Mouse (Mus musculus) embryonic facial prominence, embryonic 11.5 days (tissue): ENCODE results near the gene Myl7. TPM values are rescaled to one million over a fixed set of nuclear protein-coding genes. Genes with fewer than 3 reads are reported as not detected.

Experiments used
- ATAC-seq: fragments of 200-750 bp; cut with Nextera tagmentation; replicated peaks from 2 replicates; pipeline ENCODE4 v1.8.0; 2017; ENCODE audit warnings: low read depth; ENCODE audit not compliant: insufficient number of reproducible peaks, low FRiP score, low TSS enrichment
- DNase-seq: peaks from one replicate; pipeline ENCODE4 v3.0.0-alpha.2; 2015; ENCODE audit warnings: low spot score
- H3K27ac ChIP-seq: fragments of 300-500 bp; sonication (generic); replicated peaks from 2 replicates; pipeline ENCODE4 v1.5.1; 2014; ENCODE audit warnings: mild to moderate bottlenecking, low read depth, low read length, control low read depth
- H3K27me3 ChIP-seq: fragments of 300-500 bp; sonication (generic); 2 replicates; pipeline ENCODE4 v1.6.1; 2014; ENCODE audit warnings: mild to moderate bottlenecking, low read length, moderate library complexity, mixed read lengths; ENCODE audit not compliant: control insufficient read depth, insufficient read depth
- H3K36me3 ChIP-seq: fragments of 300-500 bp; sonication (generic); replicated peaks from 2 replicates; pipeline ENCODE4 v1.6.1; 2014; ENCODE audit warnings: low read depth, mild to moderate bottlenecking, low read length, moderate library complexity, mixed read lengths; ENCODE audit not compliant: control insufficient read depth, insufficient read depth
- H3K4me1 ChIP-seq: fragments of 300-500 bp; sonication (generic); 2 replicates; pipeline ENCODE4 v1.6.1; 2014; ENCODE audit warnings: low read length, mixed read lengths; ENCODE audit not compliant: control insufficient read depth, insufficient read depth
- H3K4me2 ChIP-seq: fragments of 300-500 bp; sonication (generic); 2 replicates; pipeline ENCODE4 v1.6.1; 2014; ENCODE audit warnings: low read depth, mild to moderate bottlenecking, control low read depth, low read length, moderate library complexity
- H3K4me3 ChIP-seq: fragments of 300-500 bp; sonication (generic); 2 replicates; pipeline ENCODE4 v1.5.1; 2014; ENCODE audit warnings: low read depth, low read length, control low read depth
- H3K9ac ChIP-seq: fragments of 300-500 bp; sonication (generic); replicated peaks from 2 replicates; pipeline ENCODE4 v1.6.1; 2014; ENCODE audit warnings: mild to moderate bottlenecking, control low read depth, low read length
- H3K9me3 ChIP-seq: fragments of 300-500 bp; sonication (generic); replicated peaks from 2 replicates; pipeline ENCODE4 v1.6.1; 2016; ENCODE audit warnings: mild to moderate bottlenecking, low read length, inconsistent platforms, mixed read lengths; ENCODE audit not compliant: control insufficient read depth
- WGBS: fragments of 180-500 bp; shearing (Covaris S2); extraction: QIAGEN DNeasy Blood & Tissue Kit; methylation state at CpG from one replicate; pipeline ENCODE4 v1.1.7; 2014; 5-methylcytosine and 5-hydroxymethylcytosine counted together
- polyA plus RNA-seq: library from polyadenylated mRNA; unstranded; fragments of >200 nt; fragmentation: Nextera tagmentation; extraction: Ambion mirVana; gene quantifications from 2 replicates; pipeline ENCODE4 v1.2.1, GENCODE M21; 2014

Gene Myl7
- polyA plus RNA-seq, 1 experiment from 2014 or later, result 25.4 TPM

GRCm38 (mm10) chr11:5924699-5925098 is 26.1 kb upstream of the Myl7 start:
- ATAC-seq, result no peak
- Histone ChIP-seq H3K4me1 (no peaks in the 10 kb centered on the region), H3K36me3 (no peaks in the 10 kb centered on the region), H3K27me3 (no peaks in the 10 kb centered on the region), H3K27ac (no peak overlapping the region), H3K4me3 (no peak overlapping the region), H3K4me2 (no peak overlapping the region), H3K9me3 (no peaks in the 10 kb centered on the region), H3K9ac (no peak overlapping the region)
- 51% methylated on average over 8 of the region's 8 CpGs for whole genome bisulfite sequencing
- no peak for DNase-seq

DNA sequence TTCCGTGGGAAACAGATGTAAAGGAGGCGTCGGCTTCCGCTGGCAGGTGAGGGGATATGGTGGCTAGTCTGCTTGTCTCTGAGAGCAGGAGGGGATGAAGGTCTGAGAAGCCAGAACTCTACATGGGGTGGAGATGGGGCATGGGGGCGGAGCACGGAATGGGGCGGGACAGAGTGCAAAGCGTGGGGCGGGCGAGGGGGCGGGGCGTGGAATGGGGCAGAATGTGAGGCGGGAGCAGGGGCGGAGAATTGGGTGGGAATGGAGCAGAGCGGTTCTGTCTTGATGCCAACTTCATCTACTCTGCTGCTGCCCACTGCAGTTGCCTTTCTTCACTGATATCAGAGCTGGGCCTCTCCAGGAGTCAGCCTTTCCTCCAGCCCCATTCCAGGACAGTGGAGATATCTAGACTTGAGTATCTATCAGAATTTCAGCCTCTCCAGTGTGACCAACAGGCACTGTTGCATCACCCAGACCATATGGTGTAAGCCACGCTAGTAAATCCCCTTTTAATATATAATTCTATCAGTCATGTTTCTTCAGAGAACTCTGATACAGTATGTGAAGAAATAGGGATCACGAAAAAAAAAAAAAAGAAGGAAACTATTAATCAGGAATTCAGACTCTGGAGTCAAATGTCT is 21.9 kb upstream of the Myl7 start:
- WGBS, result 34% methylated on average over 17 of the region's 17 CpGs
- H3K9me3 ChIP-seq, result no peaks in the 10 kb centered on the region
- no peak overlapping the region for H3K27ac ChIP-seq
- no peak overlapping the region for H3K4me3 ChIP-seq
- DNase-seq (no peak), ATAC-seq (no peak)
- H3K36me3 ChIP-seq, result no peaks in the 10 kb centered on the region
- no peak overlapping the region for H3K9ac ChIP-seq
- H3K4me1 ChIP-seq, result no peaks in the 10 kb centered on the region
- no peaks in the 10 kb centered on the region for H3K27me3 ChIP-seq
- H3K4me2 ChIP-seq, result no peak overlapping the region

DNA sequence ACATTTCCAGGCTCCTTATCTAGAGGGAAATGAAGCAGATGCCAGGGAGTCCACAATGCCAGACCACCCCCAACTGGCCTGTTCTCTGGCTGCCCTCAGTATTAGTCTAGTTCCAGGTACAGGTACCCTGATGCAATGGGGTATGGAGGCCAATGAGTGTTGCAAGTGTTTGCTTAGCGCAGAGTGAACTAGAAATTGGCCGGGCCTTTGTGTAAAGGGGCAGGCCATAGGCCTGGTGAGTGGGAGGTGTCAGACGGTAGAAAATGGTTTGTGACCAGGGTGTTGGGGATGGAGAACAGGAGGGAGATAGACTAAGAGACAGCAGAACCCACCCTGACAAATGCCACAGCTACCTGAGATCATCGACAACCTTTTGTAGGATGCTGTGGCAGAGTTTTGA is 21.0 kb upstream of the Myl7 start:
- WGBS, result 93% methylated on average over 4 of the region's 4 CpGs
- ATAC-seq (no peak), DNase-seq (no peak)
- H3K36me3 ChIP-seq, result no peaks in the 10 kb centered on the region
- no peaks in the 10 kb centered on the region for H3K4me1 ChIP-seq
- H3K4me2 ChIP-seq, result no peak overlapping the region
- no peak overlapping the region for H3K9ac ChIP-seq
- no peaks in the 10 kb centered on the region for H3K27me3 ChIP-seq
- H3K27ac ChIP-seq, result no peak overlapping the region
- H3K4me3 ChIP-seq, result no peak overlapping the region
- no peaks in the 10 kb centered on the region for H3K9me3 ChIP-seq

DNA sequence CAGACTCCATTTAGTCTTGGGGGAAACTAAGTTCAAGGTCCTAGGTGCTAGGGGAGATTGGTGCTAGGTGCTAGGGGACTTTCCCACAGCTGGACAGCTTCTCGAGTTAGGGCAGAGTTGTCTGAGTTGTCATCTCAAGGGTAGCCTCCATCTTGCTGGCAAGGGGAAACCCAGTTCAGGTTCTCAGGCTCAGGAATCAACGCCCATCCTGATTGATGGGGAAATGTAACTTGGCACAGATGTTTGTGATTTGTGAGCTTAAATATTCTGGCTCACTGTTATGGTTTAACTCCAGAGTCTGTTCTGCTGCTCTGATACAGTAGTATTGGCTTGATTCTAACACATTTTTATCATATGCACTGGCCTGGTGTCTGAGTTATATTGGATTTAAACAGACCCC is 19.5 kb upstream of the Myl7 start:
- ATAC-seq (no peak), DNase-seq (peak; percentile 30)
- Histone ChIP-seq H3K36me3 (no peaks in the 10 kb centered on the region), H3K27ac (no peak overlapping the region), H3K27me3 (no peaks in the 10 kb centered on the region), H3K9ac (no peak overlapping the region), H3K9me3 (no peaks in the 10 kb centered on the region), H3K4me1 (no peaks in the 10 kb centered on the region), H3K4me3 (no peak overlapping the region), H3K4me2 (no peak overlapping the region)
- WGBS, result 57% methylated on average over 2 of the region's 2 CpGs

GRCm38 (mm10) chr11:5916178-5916548 is 17.6 kb upstream of the Myl7 start:
- no peaks in the 10 kb centered on the region for H3K36me3 ChIP-seq
- no peak for ATAC-seq
- no peaks in the 10 kb centered on the region for H3K27me3 ChIP-seq
- no peak overlapping the region for H3K27ac ChIP-seq
- no peak for DNase-seq
- 77% methylated on average over 8 of the region's 8 CpGs for WGBS
- no peak overlapping the region for H3K4me2 ChIP-seq
- no peak overlapping the region for H3K4me3 ChIP-seq
- H3K9ac ChIP-seq, result no peak overlapping the region
- no peaks in the 10 kb centered on the region for H3K4me1 ChIP-seq
- H3K9me3 ChIP-seq, result no peaks in the 10 kb centered on the region

- H3K36me3 ChIP-seq, result no peaks in the 10 kb centered on the region
- H3K4me2 ChIP-seq, result no peak overlapping the region
- H3K27ac ChIP-seq, result no peak overlapping the region
- no peak overlapping the region for H3K9ac ChIP-seq
- no peak for DNase-seq
- H3K9me3 ChIP-seq, result no peaks in the 10 kb centered on the region
- H3K4me1 ChIP-seq, result no peaks in the 10 kb centered on the region
- H3K4me3 ChIP-seq, result no peak overlapping the region
- ATAC-seq, result no peak
- no peaks in the 10 kb centered on the region for H3K27me3 ChIP-seq
- 85% methylated on average over 5 of the region's 5 CpGs for WGBS
These were observed 17.0 kb upstream of the Myl7 start for GRCm38 (mm10) chr11:5915429-5916177.

- ATAC-seq, result no peak
- Histone ChIP-seq H3K36me3 (no peaks in the 10 kb centered on the region), H3K27ac (no peak overlapping the region), H3K4me2 (no peak overlapping the region), H3K27me3 (no peaks in the 10 kb centered on the region), H3K4me3 (no peak overlapping the region), H3K9ac (no peak overlapping the region), H3K9me3 (no peaks in the 10 kb centered on the region), H3K4me1 (no peaks in the 10 kb centered on the region)
- no peak for DNase-seq
- whole genome bisulfite sequencing, result 58% methylated on average over 5 of the region's 5 CpGs
These were observed 16.4 kb upstream of the Myl7 start for GRCm38 (mm10) chr11:5914940-5915339.

DNA sequence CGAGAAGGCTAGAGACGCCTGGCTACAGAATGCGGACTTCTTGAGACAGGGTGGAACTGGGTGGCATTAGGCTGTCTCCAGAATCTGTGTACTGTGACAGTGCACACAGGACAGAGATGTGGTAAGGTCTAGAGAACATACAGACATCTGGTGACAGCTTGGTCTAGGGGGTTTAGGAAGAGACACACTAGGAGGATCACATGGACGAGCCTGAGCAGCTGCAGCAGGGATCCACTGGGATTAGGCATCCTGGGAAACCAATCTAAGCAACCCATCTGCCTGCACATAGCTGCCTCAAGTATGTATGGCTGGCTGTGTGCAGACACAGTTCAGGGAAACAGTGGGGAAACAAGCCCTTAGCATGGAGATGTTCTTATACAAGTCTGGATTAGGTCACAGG is 15.4 kb upstream of the Myl7 start:
- Histone ChIP-seq H3K36me3 (no peaks in the 10 kb centered on the region), H3K4me3 (no peak overlapping the region), H3K9me3 (no peaks in the 10 kb centered on the region), H3K4me1 (no peaks in the 10 kb centered on the region), H3K27me3 (no peaks in the 10 kb centered on the region), H3K4me2 (no peak overlapping the region), H3K9ac (no peak overlapping the region), H3K27ac (no peak overlapping the region)
- ATAC-seq (no peak; the same call in 1 of the 2 replicates), DNase-seq (no peak)
- WGBS, result 69% methylated on average over 4 of the region's 4 CpGs
